Mouse (Mus musculus) liver, embryonic 14.5 days (tissue): ENCODE data around the gene Atg2a. TPM values are rescaled to one million over a fixed set of nuclear protein-coding genes. Genes with fewer than 3 reads are reported as not detected.
"Not testable (repeated sequence)": the region's sequence is repeated elsewhere in the genome, so short reads cannot be mapped to it uniquely, and the experiment has no call there.

Experiments used
- ATAC-seq: fragments of 200-750 bp; cut with Nextera tagmentation; 2 replicates; pipeline ENCODE4 v1.8.0; 2017; ENCODE audit warnings: moderate number of reproducible peaks, mild to moderate bottlenecking, moderate library complexity; ENCODE audit not compliant: insufficient read depth
- DNase-seq, 3 experiments: peaks; one replicate each; pipeline ENCODE4 v3.0.0-alpha.2; 2012 to 2013; ENCODE audit warnings: low read depth in 3 of 3, low spot score in 3 of 3
- H3K27ac ChIP-seq: fragments of 300-500 bp; sonication (generic); 2 replicates; pipeline ENCODE4 v1.5.1; 2014; ENCODE audit warnings: moderate library complexity, mild to moderate bottlenecking, control low read depth, inconsistent platforms
- H3K27me3 ChIP-seq: fragments of 300-500 bp; sonication (generic); 2 replicates; pipeline ENCODE4 v1.6.1; 2014; ENCODE audit warnings: mild to moderate bottlenecking, low read length, moderate library complexity; ENCODE audit not compliant: control insufficient read depth, insufficient read depth
- H3K36me3 ChIP-seq: fragments of 300-500 bp; sonication (generic); replicated peaks from 2 replicates; pipeline ENCODE4 v1.6.1; 2014; ENCODE audit warnings: low read depth; ENCODE audit not compliant: control insufficient read depth, insufficient read depth
- H3K4me1 ChIP-seq, 2 experiments: fragments of 200-500 bp in 1 of 2; fragments of 300-500 bp in 1 of 2; sonication (generic) in 1 of 2; replicated peaks; 2 replicates each; pipeline ENCODE4 v1.6.1; 2012 to 2014; ENCODE audit warnings: antibody characterized with exemption in 1 of 2, inconsistent platforms in 1 of 2, low read length in 1 of 2; ENCODE audit not compliant: control insufficient read depth in 2 of 2, insufficient read depth in 2 of 2
- H3K4me2 ChIP-seq: fragments of 300-500 bp; sonication (generic); 2 replicates; pipeline ENCODE4 v1.6.1; 2014; ENCODE audit warnings: low read depth, mild to moderate bottlenecking, control low read depth, moderate library complexity
- H3K4me3 ChIP-seq, 2 experiments: fragments of 200-500 bp in 1 of 2; fragments of 300-500 bp in 1 of 2; sonication (generic) in 1 of 2; 2 replicates each; pipeline ENCODE4 v1.5.1; 2012 to 2014; ENCODE audit warnings: low read depth in 2 of 2, low read length in 2 of 2, mild to moderate bottlenecking in 2 of 2, control low read depth in 1 of 2, inconsistent platforms in 1 of 2, moderate library complexity in 1 of 2; ENCODE audit not compliant: insufficient read depth in 1 of 2
- H3K9ac ChIP-seq: fragments of 300-500 bp; sonication (generic); replicated peaks from 2 replicates; pipeline ENCODE4 v1.6.1; 2014; ENCODE audit warnings: mild to moderate bottlenecking, control low read depth, moderate library complexity
- H3K9me3 ChIP-seq: fragments of 300-500 bp; sonication (generic); 2 replicates; pipeline ENCODE4 v1.6.1; 2016; ENCODE audit warnings: low read length, mixed read lengths; ENCODE audit not compliant: control insufficient read depth
- CTCF ChIP-seq: IDR thresholded peaks from 2 replicates; pipeline ENCODE4 v1.5.1; 2016; ENCODE audit warnings: antibody characterized with exemption, low read depth, control low read depth
- EP300 ChIP-seq: IDR thresholded peaks from 2 replicates; pipeline ENCODE4 v1.6.1; 2016; ENCODE audit warnings: antibody characterized with exemption, low read depth
- WGBS: fragments of 180-500 bp; shearing (Covaris S2); extraction: QIAGEN DNeasy Blood & Tissue Kit; methylation state at CpG from one replicate; pipeline ENCODE4 v1.1.7; 2014; ENCODE audit not compliant: insufficient replicate concordance; 5-methylcytosine and 5-hydroxymethylcytosine counted together
- polyA plus RNA-seq, 2 experiments: library from polyadenylated mRNA; depleted of rRNA in 1 of 2; stranded (reverse) in 1 of 2; unstranded in 1 of 2; fragments of >200 nt; fragmentation: Nextera tagmentation in 1 of 2; extraction: Ambion mirVana in 1 of 2; gene quantifications; 2 replicates each; pipeline versions ENCODE4 v1.2.1 to v1.2.3; 2012 to 2014

Gene Atg2a
- polyA plus RNA-seq, 2 experiments: 4.4 to 5.0 TPM

DNA sequence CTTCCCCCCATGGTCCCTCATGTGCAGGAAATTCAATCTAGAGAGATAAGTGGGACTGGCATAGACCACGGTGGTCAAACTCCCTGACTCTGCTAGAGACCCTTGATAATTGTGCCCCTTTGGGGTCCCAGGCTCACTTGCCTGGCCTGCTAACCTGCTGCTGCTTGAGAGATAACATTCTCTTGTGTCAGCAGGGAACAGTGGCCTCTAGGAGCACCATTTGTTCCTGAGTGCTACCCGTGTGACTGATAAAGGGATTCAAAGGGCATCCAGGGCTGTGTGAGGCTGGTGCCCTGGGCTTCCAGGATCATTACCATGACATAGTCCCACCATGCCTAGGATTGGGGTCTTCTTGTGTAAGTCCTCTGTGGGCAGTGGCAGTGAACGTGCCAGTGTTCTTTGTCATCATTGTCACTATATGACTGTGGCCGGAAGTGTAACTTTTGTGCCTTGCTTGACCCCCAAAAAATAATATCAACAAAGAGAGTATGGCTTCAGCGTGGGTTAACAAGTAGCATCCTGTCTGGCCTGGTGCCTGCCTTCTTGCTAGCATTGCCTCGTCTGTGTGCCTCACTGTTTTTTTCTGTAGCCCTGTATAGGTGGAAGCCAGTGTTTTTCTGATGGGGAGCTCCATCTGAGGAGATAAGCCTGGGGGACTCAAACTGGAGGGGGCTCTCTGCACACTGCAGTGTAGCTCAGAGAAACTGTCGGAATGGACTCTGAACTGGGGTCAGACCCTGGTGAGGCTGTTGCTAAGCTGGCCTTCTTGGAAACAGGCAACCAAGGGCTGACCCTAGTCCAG is 44.4 kb downstream of the Atg2a start:
- Histone ChIP-seq H3K27me3 (no peaks in the 10 kb centered on the region), H3K27ac (peak overlapping the region; percentile 96), H3K9me3 (no peaks in the 10 kb centered on the region), H3K4me3 (peak overlapping the region; percentile 1 to 36; a peak in 2 of 4 replicates), H3K4me2 (peak overlapping the region; percentile 77), H3K4me1 (peaks cover 84 to 87% of the 10 kb centered on the region in 2 experiments), H3K9ac (peak overlapping the region; percentile 70), H3K36me3 (peaks cover 46% of the 10 kb centered on the region)
- DNase-seq (no peak), ATAC-seq (peak; percentile 58)
- WGBS: 22% methylated on average over 7 of the region's 7 CpGs
- TF ChIP-seq EP300 (peak; percentile 59), CTCF (0 out of 2 replicates have a peak, but pooled peaks have one; percentile 5)

- WGBS: 62% methylated on average over 19 of the region's 19 CpGs
- H3K4me3 ChIP-seq: no peak overlapping the region
- H3K36me3 ChIP-seq: peaks cover 37% of the 10 kb centered on the region
- TF ChIP-seq EP300: 0 out of 2 replicates have a peak, but pooled peaks have one; percentile 40
- TF ChIP-seq CTCF: no peak
- H3K4me2 ChIP-seq: peak overlapping the region; percentile 77
- DNase-seq (no peak), ATAC-seq (peak; percentile 32)
- no peaks in the 10 kb centered on the region for H3K9me3 ChIP-seq
- peak overlapping the region; percentile 70 for H3K9ac ChIP-seq
- H3K27me3 ChIP-seq: no peaks in the 10 kb centered on the region
- H3K27ac ChIP-seq: peak overlapping the region; percentile 96
- H3K4me1 ChIP-seq: peaks cover 84 to 87% of the 10 kb centered on the region in 2 experiments
Observed at GRCm38 (mm10) chr19:6286434-6287401, 45.2 kb downstream of the Atg2a start.

- Histone ChIP-seq H3K27ac (peak overlapping the region; percentile 4), H3K9me3 (no peaks in the 10 kb centered on the region), H3K4me2 (no peak overlapping the region), H3K27me3 (no peaks in the 10 kb centered on the region), H3K9ac (no peak overlapping the region), H3K4me3 (no peak overlapping the region), H3K4me1 (peaks cover 70 to 78% of the 10 kb centered on the region in 2 experiments), H3K36me3 (peaks cover 30% of the 10 kb centered on the region)
- 68% methylated on average over 13 of the region's 13 CpGs for WGBS
- ATAC-seq (no peak), DNase-seq (no peak)
- TF ChIP-seq EP300 (no peak), CTCF (no peak)
Observed at GRCm38 (mm10) chr19:6288236-6288894, 46.9 kb downstream of the Atg2a start.

GRCm38 (mm10) chr19:6289696-6290238 is 48.3 kb downstream of the Atg2a start:
- TF ChIP-seq CTCF (peak; percentile 59), EP300 (no peak)
- H3K4me3 ChIP-seq: no peak overlapping the region
- H3K27me3 ChIP-seq: no peaks in the 10 kb centered on the region
- H3K9ac ChIP-seq: no peak overlapping the region
- H3K9me3 ChIP-seq: no peaks in the 10 kb centered on the region
- DNase-seq: no peak
- peaks cover 33% of the 10 kb centered on the region for H3K36me3 ChIP-seq
- ATAC-seq: no peak
- peaks cover 56 to 64% of the 10 kb centered on the region in 2 experiments for H3K4me1 ChIP-seq
- H3K4me2 ChIP-seq: no peak overlapping the region
- H3K27ac ChIP-seq: no peak overlapping the region; the same call in 1 of the 2 replicates
- 74% methylated on average over 14 of the region's 14 CpGs for WGBS

- ATAC-seq, H3K4me3 ChIP-seq, H3K9me3 ChIP-seq, DNase-seq, H3K27me3 ChIP-seq: not testable (repeated sequence)
- H3K36me3 ChIP-seq: peaks cover 43% of the 10 kb centered on the region
- peak overlapping the region; percentile 33 for H3K9ac ChIP-seq
- 73% methylated on average over 5 of the region's 6 CpGs for WGBS
- H3K4me1 ChIP-seq: peaks cover 46 to 56% of the 10 kb centered on the region in 2 experiments
- peak overlapping the region; percentile 70 for H3K27ac ChIP-seq
- H3K4me2 ChIP-seq: peak overlapping the region; percentile 33
Observed at GRCm38 (mm10) chr19:6290720-6291116, 49.2 kb downstream of the Atg2a start.
